Mouse (Mus musculus) cerebellum, adult 2 months (tissue): ENCODE results near the gene Ace. TPM values are rescaled to one million over a fixed set of nuclear protein-coding genes. Genes with fewer than 3 reads are reported as not detected.
A peak's percentile ranks its signal among the peaks of the same experiment; 100 is the strongest.

ENCODE experiments used
- DNase-seq, 2 experiments: peaks; one replicate each; pipeline ENCODE4 v3.0.0; 2021
- H3K27ac ChIP-seq: fragments of 200-500 bp; 2 replicates; pipeline ENCODE4 v1.5.1; 2012; ENCODE audit warnings: low read length, control low read depth, inconsistent platforms; ENCODE audit not compliant: insufficient read depth
- H3K27me3 ChIP-seq: fragments of 200-500 bp; 2 replicates; pipeline ENCODE4 v1.6.1; 2012; ENCODE audit warnings: inconsistent platforms, mild to moderate bottlenecking, low read length, moderate library complexity; ENCODE audit not compliant: control insufficient read depth, insufficient read depth
- H3K4me1 ChIP-seq: fragments of 200-500 bp; 2 replicates; pipeline ENCODE4 v1.6.1; 2011; ENCODE audit warnings: low read length; ENCODE audit not compliant: control insufficient read depth, insufficient read depth
- H3K4me3 ChIP-seq: fragments of 200-500 bp; replicated peaks from 2 replicates; pipeline ENCODE3; 2011; ENCODE audit warnings: mild to moderate bottlenecking, low read depth, low read length, control low read depth; ENCODE audit not compliant: insufficient read depth
- CTCF ChIP-seq: fragments of 200-500 bp; IDR thresholded peaks from 2 replicates; pipeline ENCODE4 v1.5.1; 2011; ENCODE audit warnings: low read depth, mild to moderate bottlenecking, control low read depth, low read length, moderate library complexity, borderline replicate concordance; ENCODE audit not compliant: insufficient read depth
- POLR2A ChIP-seq: fragments of 200-500 bp; IDR thresholded peaks from 2 replicates; pipeline ENCODE4 v1.6.1; 2011; ENCODE audit warnings: low read length, control low read depth, borderline replicate concordance; ENCODE audit not compliant: insufficient read depth
- WGBS: fragments of 180-500 bp; shearing (Covaris S2); methylation state at CpG from one replicate; pipeline ENCODE4 v1.1.7; 2018; 5-methylcytosine and 5-hydroxymethylcytosine counted together
- polyA plus RNA-seq: library from polyadenylated mRNA; depleted of rRNA; stranded (reverse); fragments of >200 nt; gene quantifications from 2 replicates; pipeline ENCODE4 v1.2.3, GENCODE M21; 2012

Ace gene
- polyA plus RNA-seq, 1 experiment = 13.6 TPM

DNA sequence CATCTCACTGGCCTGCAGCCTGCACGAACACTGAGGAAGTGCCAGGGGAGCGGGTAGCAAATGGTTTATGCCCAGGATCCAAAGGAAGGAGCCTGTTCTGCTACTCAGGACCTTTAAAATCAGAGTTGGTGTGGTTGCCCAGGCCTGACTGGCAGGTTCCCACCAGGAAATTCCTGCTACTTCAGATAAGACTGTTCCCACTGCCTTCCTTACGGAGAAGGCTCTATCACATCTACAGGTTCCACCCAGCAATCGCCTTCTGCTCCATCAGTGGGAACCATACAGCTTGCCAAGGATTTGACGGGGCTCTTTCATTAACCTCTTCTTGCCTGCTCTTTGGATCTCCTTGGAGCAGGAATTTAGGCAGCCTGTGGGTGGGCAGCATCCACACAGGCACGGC lies 19.7 kb downstream of the Ace start:
- TF ChIP-seq CTCF (no peak), POLR2A (no peak)
- DNase-seq = no peak
- Histone ChIP-seq H3K27ac (no peak overlapping the region), H3K4me3 (no peak overlapping the region), H3K27me3 (no peaks in the 10 kb centered on the region), H3K4me1 (peaks cover 16% of the 10 kb centered on the region; the same call in 1 of the 2 replicates)
- 22% methylated on average over 6 of the region's 6 CpGs for WGBS

DNA sequence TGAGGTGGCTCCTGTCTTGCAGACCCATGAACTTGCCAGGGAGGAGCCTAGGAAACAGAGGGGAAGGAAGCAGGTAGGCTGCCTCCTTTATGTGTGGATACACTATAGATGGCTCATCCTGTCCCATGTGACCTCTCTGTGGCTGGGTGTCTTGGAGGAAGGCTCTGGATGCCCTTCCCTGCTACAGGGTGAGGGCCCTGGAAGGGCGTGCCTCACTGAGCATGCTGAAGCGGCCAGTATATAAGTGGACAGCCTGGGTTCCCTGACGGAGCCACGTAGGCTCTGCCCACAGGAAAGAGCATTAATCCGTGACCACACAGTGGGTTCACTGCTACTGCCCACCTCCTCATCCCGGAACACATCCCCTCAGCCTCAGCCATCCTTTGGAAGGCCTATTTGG lies 21.7 kb downstream of the Ace start:
- no peak overlapping the region for H3K4me3 ChIP-seq
- H3K27ac ChIP-seq = no peak overlapping the region
- TF ChIP-seq CTCF (no peak), POLR2A (no peak)
- WGBS = 89% methylated on average over 6 of the region's 6 CpGs
- DNase-seq = no peak
- H3K4me1 ChIP-seq = peaks cover 16% of the 10 kb centered on the region; the same call in 1 of the 2 replicates
- no peaks in the 10 kb centered on the region for H3K27me3 ChIP-seq

DNA sequence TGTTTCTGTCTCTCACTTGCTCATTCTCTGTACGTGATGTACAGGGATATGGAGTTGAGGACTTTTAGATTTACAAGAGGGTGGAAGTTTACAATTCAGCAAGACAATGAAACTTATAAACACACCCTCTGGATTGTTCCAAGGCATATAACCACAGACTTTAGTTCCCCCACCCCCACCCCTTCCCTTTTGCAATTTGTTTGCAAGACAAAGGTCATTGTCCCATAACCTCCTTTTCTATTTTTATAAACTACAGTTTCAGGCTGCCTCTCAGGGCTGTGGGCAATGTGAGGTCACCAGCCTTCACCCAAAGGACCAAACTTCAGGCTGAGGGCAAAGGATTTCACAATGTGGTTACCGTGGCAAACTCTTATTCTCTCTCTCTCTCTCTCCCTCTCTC lies 22.5 kb downstream of the Ace start:
- 89% methylated on average over 2 of the region's 2 CpGs for WGBS
- no peak overlapping the region for H3K4me3 ChIP-seq

DNA sequence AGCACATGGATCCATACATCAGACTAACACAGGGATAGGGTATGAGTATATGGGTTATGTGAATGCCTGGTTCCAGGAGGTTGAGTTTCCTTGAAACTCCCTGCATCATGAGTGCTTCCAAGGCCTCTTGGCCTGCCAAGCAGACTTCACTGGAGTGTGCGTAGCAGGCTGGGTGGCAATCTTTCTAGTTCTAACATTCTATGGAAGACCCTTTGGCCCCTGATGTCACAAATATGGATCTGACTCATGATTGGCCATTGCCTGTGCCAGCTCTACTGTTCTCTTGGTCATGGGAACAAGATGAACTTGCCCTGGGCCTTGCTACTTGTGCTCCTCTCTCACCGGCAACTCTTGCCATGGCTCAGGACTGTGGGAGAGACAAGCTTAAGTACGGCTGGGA lies 26.6 kb downstream of the Ace start, which contains the start of gene Ace3:
Ace3 (plus strand) TSS at position 301 of the 400 bp plus-strand sequence.
- no peak for TF ChIP-seq POLR2A
- 93% methylated on average over 3 of the region's 3 CpGs for WGBS
- Histone ChIP-seq H3K4me3 (no peak within 1 kb of the TSS), H3K27me3 (no peaks in the 10 kb centered on the region), H3K4me1 (no peaks in the 10 kb centered on the region), H3K27ac (no peak within 1 kb of the TSS)
- DNase-seq = no peak

More for the DNA sequence above, 22.5 kb downstream of the Ace start:
- DNase-seq = no peak
- no peaks in the 10 kb centered on the region for H3K27me3 ChIP-seq
- peaks cover 16% of the 10 kb centered on the region; the same call in 1 of the 2 replicates for H3K4me1 ChIP-seq
- H3K27ac ChIP-seq = no peak overlapping the region
- no peak for TF ChIP-seq POLR2A
- TF ChIP-seq CTCF = no peak

DNA sequence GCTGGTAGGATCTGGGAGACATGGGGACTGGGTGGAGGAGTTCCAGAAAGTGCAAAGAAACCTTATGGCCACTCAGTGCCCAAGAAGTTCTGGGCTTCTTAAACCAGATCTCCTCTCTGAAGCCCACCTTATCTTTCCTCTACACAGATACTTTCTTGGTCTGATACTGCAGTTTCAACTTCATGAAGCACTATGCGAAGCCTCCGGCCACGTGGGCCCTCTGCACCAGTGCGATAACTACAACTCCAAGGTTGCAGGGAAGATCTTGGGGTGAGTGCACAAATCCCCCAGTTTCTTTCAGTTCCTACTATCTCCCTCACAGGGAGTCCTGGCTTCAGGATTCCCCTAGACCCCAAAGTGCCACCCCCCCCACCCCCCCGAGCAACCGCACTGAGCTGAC lies 32.3 kb downstream of the Ace start:
- WGBS = 93% methylated on average over 6 of the region's 6 CpGs
- Histone ChIP-seq H3K27ac (no peak overlapping the region), H3K27me3 (no peaks in the 10 kb centered on the region), H3K4me3 (no peak overlapping the region), H3K4me1 (no peaks in the 10 kb centered on the region)
- DNase-seq = no peak
- TF ChIP-seq CTCF (no peak), POLR2A (no peak)

DNA sequence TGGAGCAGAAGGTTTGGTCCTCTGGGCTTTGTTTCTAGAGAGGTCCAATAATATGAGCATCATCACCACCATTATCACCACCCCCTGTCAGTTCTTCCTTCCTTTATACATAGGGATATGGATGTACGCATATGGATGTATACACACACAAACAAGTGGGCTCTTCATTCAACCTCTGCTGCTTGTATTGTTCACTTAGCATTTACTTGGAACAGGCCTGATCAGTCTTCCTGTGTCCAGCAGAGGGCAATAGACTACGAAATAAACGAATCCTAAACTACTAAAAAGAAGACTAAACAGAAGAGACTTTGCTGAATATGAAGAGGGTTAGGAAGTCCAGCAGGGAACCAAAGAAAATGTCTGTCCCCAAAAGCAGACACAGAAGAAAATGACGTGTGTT lies 34.0 kb downstream of the Ace start:
- Histone ChIP-seq H3K27ac (no peak overlapping the region), H3K4me1 (no peaks in the 10 kb centered on the region), H3K27me3 (no peaks in the 10 kb centered on the region), H3K4me3 (no peak overlapping the region)
- peak in 1 of 2 experiments; percentile 39 for DNase-seq
- 39% methylated on average over 4 of the region's 4 CpGs for WGBS
- TF ChIP-seq CTCF (peak; percentile 14; the same call in 1 of the 2 replicates), POLR2A (no peak)

DNA sequence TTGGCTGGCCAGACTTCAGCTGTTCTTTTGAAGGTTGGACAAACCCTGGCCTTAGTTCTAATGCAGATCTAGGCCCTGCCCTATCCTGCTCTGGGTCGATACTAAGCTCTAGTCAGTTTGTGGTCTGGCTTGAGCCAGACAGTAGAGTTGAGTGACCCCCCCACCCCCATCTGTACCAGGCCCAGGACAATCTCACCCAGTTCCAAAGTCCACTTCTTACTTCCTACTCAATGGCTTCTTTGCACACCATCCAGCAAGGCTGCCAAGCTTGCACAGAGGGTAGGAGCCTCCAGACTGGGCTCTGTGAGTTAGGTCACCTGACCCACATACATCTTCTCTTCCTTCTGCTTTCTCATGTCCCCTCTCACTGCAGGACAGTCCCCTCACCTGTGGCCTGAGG lies 36.8 kb downstream of the Ace start:
- no peak for DNase-seq
- TF ChIP-seq CTCF (no peak), POLR2A (no peak)
- 87% methylated on average over 1 of the region's 1 CpGs for WGBS

DNA sequence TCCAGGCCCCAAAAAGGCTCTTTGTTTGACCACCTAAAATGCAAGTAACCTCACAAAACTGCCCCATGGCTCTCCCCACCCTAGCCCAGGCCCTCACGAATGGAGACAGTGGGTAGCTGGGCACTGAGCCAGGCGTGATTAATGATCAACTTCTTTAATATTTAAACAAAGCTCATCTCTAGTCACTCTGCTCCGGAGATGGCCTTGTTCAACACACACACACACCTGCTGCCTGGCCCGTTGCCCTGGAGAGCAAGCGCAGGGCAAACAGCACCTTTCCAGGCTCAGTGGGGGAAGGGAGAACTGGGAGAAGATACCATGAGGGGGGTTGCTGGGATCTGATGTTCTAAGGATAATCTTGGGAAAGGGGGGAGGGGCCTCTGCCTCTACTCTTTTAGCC lies 38.2 kb downstream of the Ace start:
- TF ChIP-seq POLR2A = no peak
- TF ChIP-seq CTCF = no peak
- WGBS = 33% methylated on average over 5 of the region's 5 CpGs
- no peak for DNase-seq
- H3K27ac ChIP-seq = no peak overlapping the region
- no peaks in the 10 kb centered on the region for H3K27me3 ChIP-seq
- no peaks in the 10 kb centered on the region for H3K4me1 ChIP-seq
- H3K4me3 ChIP-seq = no peak overlapping the region

More for the DNA sequence above, 36.8 kb downstream of the Ace start:
- no peak overlapping the region for H3K27ac ChIP-seq
- no peaks in the 10 kb centered on the region for H3K27me3 ChIP-seq
- no peaks in the 10 kb centered on the region for H3K4me1 ChIP-seq
- no peak overlapping the region for H3K4me3 ChIP-seq
